Mouse (Mus musculus) neural tube, embryonic 12.5 days (tissue): ENCODE results near the gene Ppm1l. TPM values are rescaled to one million over a fixed set of nuclear protein-coding genes. Genes with fewer than 3 reads are reported as not detected.
A peak's percentile ranks its signal among the peaks of the same experiment; 100 is the strongest.

Experiments
- ATAC-seq: fragments of 200-750 bp; cut with Nextera tagmentation; 2 replicates; pipeline ENCODE4 v1.8.0; 2017; ENCODE audit warnings: low read depth, mild to moderate bottlenecking, moderate TSS enrichment, moderate library complexity; ENCODE audit not compliant: low FRiP score
- H3K27ac ChIP-seq: fragments of 300-500 bp; sonication (generic); 2 replicates; pipeline ENCODE4 v1.5.1; 2016
- H3K27me3 ChIP-seq: fragments of 300-500 bp; sonication (generic); replicated peaks from 2 replicates; pipeline ENCODE4 v1.6.1; 2016; ENCODE audit warnings: mild to moderate bottlenecking
- H3K36me3 ChIP-seq: fragments of 300-500 bp; sonication (generic); 2 replicates; pipeline ENCODE4 v1.6.1; 2016; ENCODE audit warnings: mild to moderate bottlenecking
- H3K4me1 ChIP-seq: fragments of 300-500 bp; sonication (generic); 2 replicates; pipeline ENCODE4 v1.6.1; 2016
- H3K4me2 ChIP-seq: fragments of 300-500 bp; sonication (generic); replicated peaks from 2 replicates; pipeline ENCODE4 v1.6.1; 2016; ENCODE audit warnings: mild to moderate bottlenecking
- H3K4me3 ChIP-seq: fragments of 300-500 bp; sonication (generic); 2 replicates; pipeline ENCODE4 v1.5.1; 2016
- H3K9ac ChIP-seq: fragments of 300-500 bp; sonication (generic); 2 replicates; pipeline ENCODE4 v1.6.1; 2016; ENCODE audit warnings: mild to moderate bottlenecking
- H3K9me3 ChIP-seq: fragments of 300-500 bp; sonication (generic); 2 replicates; pipeline ENCODE4 v1.6.1; 2016; ENCODE audit warnings: mild to moderate bottlenecking
- WGBS: fragments of 180-500 bp; shearing (Covaris S2); methylation state at CpG from one replicate; pipeline ENCODE4 v1.1.7; 2016; 5-methylcytosine and 5-hydroxymethylcytosine counted together
- polyA plus RNA-seq: library from polyadenylated mRNA; unstranded; fragments of >200 nt; fragmentation: Nextera tagmentation; extraction: Ambion mirVana; gene quantifications from 2 replicates; pipeline ENCODE4 v1.2.1, GENCODE M21; 2016

Gene Ppm1l
- polyA plus RNA-seq, 1 experiment from 2014 or later, result 26.0 TPM

DNA sequence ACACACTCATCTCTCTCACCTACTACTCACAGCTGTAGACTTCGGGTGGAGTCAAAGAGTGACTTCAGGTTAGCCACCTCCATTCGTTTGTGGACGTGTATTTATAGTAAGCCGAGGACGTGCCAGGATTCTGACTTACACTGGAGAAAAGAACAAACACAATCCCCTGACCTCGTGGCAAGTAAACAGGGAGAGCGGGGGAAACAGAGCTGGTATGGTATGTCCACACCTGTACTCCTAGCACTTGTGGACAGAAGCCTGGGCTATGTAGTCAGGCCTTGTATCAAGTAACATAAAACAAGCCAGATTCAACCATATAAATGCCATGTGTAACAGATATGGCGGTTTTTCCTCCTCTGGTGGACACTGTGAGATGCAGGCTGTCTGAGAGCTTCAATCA is 20.4 kb upstream of the Ppm1l start:
- no peak overlapping the region for H3K27ac ChIP-seq
- WGBS, result 86% methylated on average over 8 of the region's 8 CpGs
- no peaks in the 10 kb centered on the region for H3K9me3 ChIP-seq
- ATAC-seq, result no peak
- H3K4me2 ChIP-seq, result no peak overlapping the region
- no peaks in the 10 kb centered on the region for H3K4me1 ChIP-seq
- no peak overlapping the region for H3K4me3 ChIP-seq
- no peaks in the 10 kb centered on the region for H3K27me3 ChIP-seq
- H3K36me3 ChIP-seq, result no peaks in the 10 kb centered on the region
- no peak overlapping the region for H3K9ac ChIP-seq

DNA sequence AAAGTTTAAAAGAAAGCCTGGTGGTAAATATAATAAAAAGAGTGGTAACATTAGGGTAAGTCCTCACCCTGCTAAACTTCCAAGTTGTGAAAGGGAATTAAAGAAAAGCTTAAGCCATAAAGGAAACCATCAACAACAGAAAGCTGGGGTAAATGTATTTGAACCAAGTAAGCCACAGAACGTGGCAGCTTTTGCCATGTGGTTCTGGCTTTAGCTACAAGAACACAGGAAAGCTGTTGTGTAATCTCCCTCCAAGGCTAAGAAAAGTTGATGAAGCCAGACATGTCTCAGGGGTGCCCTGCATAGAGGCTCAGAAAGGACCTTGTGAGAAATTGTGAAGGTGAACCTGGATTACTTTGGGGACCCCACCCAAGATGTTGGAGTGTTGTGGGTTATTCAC is 16.5 kb upstream of the Ppm1l start:
- no peaks in the 10 kb centered on the region for H3K4me1 ChIP-seq
- no peak overlapping the region for H3K9ac ChIP-seq
- no peaks in the 10 kb centered on the region for H3K36me3 ChIP-seq
- ATAC-seq, result no peak
- no peaks in the 10 kb centered on the region for H3K27me3 ChIP-seq
- H3K4me2 ChIP-seq, result no peak overlapping the region
- no peak overlapping the region for H3K4me3 ChIP-seq
- H3K27ac ChIP-seq, result no peak overlapping the region
- no peaks in the 10 kb centered on the region for H3K9me3 ChIP-seq
- 80% methylated on average over 1 of the region's 1 CpGs for WGBS

DNA sequence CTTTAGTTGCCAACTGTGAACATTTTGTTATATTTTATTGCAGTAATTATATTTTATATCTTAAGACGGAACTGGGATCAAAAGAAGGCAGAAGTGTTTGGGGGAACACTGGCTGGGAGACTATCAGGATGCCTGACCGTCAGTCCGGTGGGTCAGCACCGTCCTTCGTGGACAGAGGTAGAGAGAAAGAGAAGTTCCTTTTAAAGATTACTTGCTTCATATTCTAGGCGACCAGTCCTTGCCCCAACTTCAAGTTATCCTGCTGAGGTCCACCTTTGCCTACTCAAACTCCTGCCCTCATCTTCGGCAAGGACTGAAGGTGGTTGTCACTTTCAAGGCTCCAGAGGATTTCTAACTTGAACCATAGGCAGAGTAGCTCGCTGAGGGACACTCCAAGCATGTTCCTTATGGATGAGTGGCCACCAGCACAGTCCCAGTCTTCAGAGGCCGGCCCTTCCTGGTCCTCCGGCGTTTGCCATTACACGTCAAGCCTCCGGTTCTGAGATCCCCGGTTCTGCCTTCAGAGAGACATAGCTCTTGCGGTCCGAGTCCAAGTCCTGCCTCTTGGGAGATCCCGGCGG is 761 bp upstream of the Ppm1l start:
- Histone ChIP-seq H3K9ac (peak overlapping the region; percentile 86), H3K36me3 (no peaks in the 10 kb centered on the region), H3K27ac (0 out of 2 replicates have a peak overlapping the region, but pooled peaks have one; percentile 64), H3K4me1 (peaks cover 18% of the 10 kb centered on the region), H3K9me3 (no peaks in the 10 kb centered on the region), H3K27me3 (no peaks in the 10 kb centered on the region), H3K4me2 (peak overlapping the region; percentile 95), H3K4me3 (peak overlapping the region; percentile 69)
- peak; percentile 66 for ATAC-seq
- WGBS, result 2% methylated on average over 18 of the region's 18 CpGs

DNA sequence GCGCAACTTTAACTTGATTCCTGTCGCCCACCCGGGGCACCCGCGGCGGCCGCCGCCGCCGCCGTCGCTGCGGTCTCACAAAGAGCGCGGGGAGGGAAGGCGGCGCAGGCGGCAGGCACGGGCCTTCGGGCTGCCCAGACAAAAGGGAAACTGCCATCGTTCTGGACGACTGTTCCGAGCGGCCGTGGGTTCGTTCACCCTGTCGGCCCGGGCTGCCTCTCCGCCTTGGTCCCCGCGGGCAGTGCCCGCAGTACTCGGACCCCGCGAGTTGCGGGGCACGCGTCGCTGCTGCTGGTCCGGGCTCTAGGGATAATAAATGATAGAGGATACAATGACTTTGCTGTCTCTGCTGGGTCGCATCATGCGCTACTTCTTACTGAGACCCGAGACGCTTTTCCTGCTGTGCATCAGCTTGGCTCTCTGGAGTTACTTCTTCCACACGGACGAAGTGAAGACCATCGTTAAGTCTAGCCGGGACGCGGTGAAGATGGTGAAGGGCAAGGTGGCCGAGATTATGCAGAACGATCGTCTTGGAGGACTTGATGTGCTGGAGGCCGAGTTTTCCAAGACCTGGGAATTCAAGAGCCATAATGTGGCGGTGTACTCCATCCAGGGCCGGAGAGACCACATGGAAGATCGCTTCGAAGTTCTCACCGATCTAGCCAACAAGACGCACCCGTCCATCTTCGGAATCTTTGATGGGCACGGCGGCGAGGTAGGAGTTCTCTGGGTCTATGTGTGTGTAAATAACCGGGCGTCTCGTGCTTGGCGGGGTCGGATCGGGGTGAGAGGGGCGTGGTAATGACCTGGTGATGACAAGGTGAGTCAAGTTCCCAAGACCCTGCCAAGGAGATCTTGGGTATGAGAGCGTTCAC is 827 bp downstream of the Ppm1l start:
- H3K9ac ChIP-seq, result peak overlapping the region; percentile 86
- no peaks in the 10 kb centered on the region for H3K27me3 ChIP-seq
- H3K4me3 ChIP-seq, result peak overlapping the region; percentile 69
- peak overlapping the region; percentile 68 for H3K27ac ChIP-seq
- H3K4me2 ChIP-seq, result peak overlapping the region; percentile 95
- H3K36me3 ChIP-seq, result no peaks in the 10 kb centered on the region
- H3K4me1 ChIP-seq, result peaks cover 18% of the 10 kb centered on the region
- under 1% methylated on average over 73 of the region's 73 CpGs for WGBS
- no peaks in the 10 kb centered on the region for H3K9me3 ChIP-seq
- ATAC-seq, result peak; percentile 66

DNA sequence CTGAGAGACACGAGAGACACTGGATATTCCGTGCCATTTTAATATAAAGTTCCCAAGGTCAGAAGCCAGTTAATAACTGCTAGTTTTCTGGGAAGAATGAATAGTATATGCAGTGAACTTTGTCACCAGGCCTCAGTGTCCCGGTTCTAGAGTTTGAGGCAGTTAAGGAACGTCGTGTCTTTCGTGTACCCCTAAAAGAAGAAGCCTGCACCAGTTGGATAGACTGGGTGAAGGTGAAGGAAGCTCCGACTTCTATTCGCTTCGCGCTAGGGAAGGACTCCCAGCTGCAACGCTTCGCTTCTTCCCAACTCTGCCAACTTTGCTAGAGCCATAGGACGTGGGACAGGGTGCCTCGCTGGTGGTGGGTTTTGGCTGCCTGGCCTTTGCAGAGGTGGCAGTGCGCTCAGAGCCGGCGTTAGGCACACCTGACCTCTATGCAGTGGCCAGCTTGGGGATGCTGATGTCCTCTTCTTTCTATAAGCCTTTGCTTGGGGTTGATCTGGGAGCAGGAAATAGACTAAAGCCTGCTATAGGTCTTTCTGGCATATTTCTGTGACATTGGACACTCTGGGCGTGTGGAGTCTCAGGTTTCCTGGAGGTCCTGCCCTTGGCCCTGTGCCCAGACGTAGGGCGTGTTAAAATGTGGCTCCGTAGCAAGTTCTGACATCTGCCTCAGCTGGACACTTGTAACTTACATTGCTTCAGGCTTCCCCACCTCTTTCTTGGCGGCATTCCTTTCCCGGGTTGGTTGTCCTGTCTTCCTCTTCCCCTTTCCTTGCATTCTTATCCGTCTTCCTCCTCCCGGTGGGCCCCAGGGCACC is 1.7 kb downstream of the Ppm1l start:
- Histone ChIP-seq H3K9ac (peak overlapping the region; percentile 86), H3K27ac (no peak overlapping the region), H3K4me3 (peak overlapping the region; percentile 69), H3K4me1 (peaks cover 18% of the 10 kb centered on the region), H3K36me3 (no peaks in the 10 kb centered on the region), H3K27me3 (no peaks in the 10 kb centered on the region), H3K4me2 (peak overlapping the region; percentile 95), H3K9me3 (no peaks in the 10 kb centered on the region)
- 10% methylated on average over 25 of the region's 25 CpGs for WGBS
- no peak for ATAC-seq

DNA sequence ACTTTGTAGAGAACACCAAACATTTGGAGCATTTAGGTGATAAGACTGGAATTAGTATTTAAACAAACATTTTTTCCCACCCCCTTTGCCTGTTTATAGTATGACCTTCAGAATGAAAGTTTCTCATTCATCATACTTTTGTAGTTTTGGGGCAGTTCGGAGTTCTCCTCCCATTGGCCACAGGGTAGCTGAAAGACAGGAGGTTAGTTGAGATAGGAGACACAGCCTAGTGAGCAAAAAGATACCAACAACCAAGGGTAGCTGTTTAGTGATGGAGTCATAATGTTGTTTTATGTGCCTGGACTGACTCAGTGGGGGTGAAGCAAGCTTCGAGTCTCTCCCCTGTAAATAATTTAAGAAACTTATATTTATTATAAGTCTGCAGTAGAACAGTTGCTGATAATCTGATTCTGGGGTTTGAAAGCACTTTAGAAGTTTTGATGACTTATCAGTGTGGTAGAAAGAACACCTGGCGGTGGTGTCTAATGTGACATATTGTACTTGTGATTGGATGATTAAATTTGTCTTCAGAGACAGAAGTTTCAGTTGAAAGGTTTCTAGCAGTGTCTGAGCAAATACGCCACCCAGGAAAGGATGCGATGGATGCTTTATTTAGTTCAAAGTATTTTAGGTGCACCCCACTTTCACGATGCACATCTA is 2.5 kb downstream of the Ppm1l start:
- H3K4me1 ChIP-seq, result peaks cover 18% of the 10 kb centered on the region
- peak overlapping the region; percentile 86; the same call in 1 of the 2 replicates for H3K9ac ChIP-seq
- 85% methylated on average over 6 of the region's 6 CpGs for whole genome bisulfite sequencing

DNA sequence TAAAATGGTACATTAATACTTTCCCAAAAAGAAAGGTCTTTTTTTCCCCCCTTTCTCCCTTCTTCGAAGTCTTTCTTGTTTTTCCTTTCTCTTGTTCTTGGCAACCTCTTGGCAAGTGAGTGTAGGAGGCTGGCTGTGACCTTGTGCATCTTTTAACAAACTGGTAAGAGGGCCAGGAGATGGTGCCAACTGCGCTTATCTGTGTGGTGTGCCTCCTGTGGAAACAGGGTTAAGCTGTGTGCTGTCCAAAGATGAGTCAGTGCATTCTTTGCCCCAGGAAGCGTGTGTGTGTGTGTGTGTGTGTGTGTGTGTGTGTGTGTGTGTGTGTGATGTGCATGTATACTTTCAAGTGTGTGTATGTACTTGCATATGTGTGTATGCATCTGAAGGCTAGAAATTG is 7.3 kb downstream of the Ppm1l start:
- H3K4me3 ChIP-seq, result no peak overlapping the region
- no peak for ATAC-seq
- no peak overlapping the region for H3K9ac ChIP-seq
- H3K27ac ChIP-seq, result no peak overlapping the region
- no peaks in the 10 kb centered on the region for H3K27me3 ChIP-seq
- WGBS, result 81% methylated on average over 3 of the region's 3 CpGs
- H3K4me2 ChIP-seq, result no peak overlapping the region
- H3K4me1 ChIP-seq, result peaks cover 7% of the 10 kb centered on the region
- 0 out of 2 replicates have a peak, but pooled peaks cover 3% of the 10 kb centered on the region for H3K36me3 ChIP-seq
- no peaks in the 10 kb centered on the region for H3K9me3 ChIP-seq

More for the DNA sequence above, 2.5 kb downstream of the Ppm1l start:
- H3K9me3 ChIP-seq, result no peaks in the 10 kb centered on the region
- H3K4me3 ChIP-seq, result peak overlapping the region; percentile 69
- no peaks in the 10 kb centered on the region for H3K27me3 ChIP-seq
- no peak overlapping the region for H3K27ac ChIP-seq
- ATAC-seq, result no peak
- peak overlapping the region; percentile 95 for H3K4me2 ChIP-seq
- H3K36me3 ChIP-seq, result no peaks in the 10 kb centered on the region

DNA sequence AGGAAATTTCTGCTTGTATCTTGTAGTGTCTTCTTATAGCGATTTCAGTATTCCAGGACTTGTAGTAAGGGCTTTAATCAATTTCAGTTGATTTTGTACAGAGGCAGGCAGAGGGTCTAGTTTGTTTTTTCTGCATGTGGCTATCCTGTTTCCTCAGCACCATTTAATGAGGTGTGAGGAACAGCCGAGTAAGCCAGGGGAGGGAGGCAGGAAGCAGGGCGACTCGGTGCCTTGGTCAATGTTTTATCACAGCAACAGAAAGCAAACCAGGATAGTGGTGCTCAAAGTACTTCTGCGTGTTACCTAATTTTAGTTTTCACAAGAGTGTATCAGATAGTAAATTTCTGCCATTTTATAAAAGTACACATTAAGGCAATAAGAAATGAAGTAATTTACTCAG is 13.2 kb downstream of the Ppm1l start:
- Histone ChIP-seq H3K4me2 (no peak overlapping the region), H3K27me3 (no peaks in the 10 kb centered on the region), H3K9me3 (no peaks in the 10 kb centered on the region), H3K36me3 (0 out of 2 replicates have a peak, but pooled peaks cover 3% of the 10 kb centered on the region), H3K27ac (no peak overlapping the region), H3K9ac (no peak overlapping the region), H3K4me1 (no peaks in the 10 kb centered on the region), H3K4me3 (no peak overlapping the region)
- no peak for ATAC-seq
- 64% methylated on average over 5 of the region's 5 CpGs for WGBS

DNA sequence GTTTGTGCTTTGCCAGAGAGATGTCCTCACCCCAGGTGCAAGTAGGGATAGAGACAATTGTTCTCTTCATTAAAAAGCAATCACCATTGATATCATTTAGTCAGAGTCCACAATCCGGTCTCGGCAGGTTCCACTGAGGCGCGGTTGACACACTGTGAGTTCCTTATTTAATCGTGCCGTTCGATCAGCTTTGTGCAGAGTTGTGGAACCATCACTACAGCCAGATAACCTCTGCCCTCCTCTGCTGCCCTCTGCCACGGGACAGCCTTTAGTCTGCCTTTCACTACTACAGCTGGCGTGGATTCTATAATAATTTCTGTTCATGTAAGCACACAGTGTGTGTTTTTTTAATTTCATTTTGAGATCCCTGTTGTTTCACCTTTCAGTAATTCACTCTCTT is 17.2 kb downstream of the Ppm1l start:
- no peak overlapping the region for H3K4me3 ChIP-seq

DNA sequence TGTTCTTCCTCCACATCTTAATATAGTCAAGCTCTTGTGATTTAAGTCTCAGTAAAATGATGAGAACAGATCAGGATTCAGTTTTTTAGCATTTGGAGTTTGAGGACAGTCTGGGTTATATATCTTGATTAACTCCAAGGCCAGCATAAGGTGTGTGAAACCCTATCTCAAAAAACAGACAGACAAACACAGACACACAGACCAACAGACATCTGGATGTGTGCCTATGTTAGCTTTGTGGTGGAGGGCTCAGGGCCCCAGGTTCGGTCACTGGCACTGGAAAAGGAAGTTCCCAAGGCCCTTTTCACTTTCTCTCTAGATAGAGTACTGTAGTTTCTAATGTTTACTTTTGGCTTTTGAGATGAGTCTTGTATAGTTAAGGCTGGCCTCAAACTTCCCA is 23.8 kb downstream of the Ppm1l start:
- 91% methylated on average over 1 of the region's 1 CpGs for WGBS
- ATAC-seq, result no peak
- Histone ChIP-seq H3K4me1 (no peaks in the 10 kb centered on the region), H3K27ac (no peak overlapping the region), H3K9me3 (no peaks in the 10 kb centered on the region), H3K36me3 (no peaks in the 10 kb centered on the region), H3K9ac (no peak overlapping the region), H3K4me2 (no peak overlapping the region), H3K4me3 (no peak overlapping the region), H3K27me3 (no peaks in the 10 kb centered on the region)

More for the DNA sequence above, 17.2 kb downstream of the Ppm1l start:
- ATAC-seq, result no peak
- H3K4me1 ChIP-seq, result no peaks in the 10 kb centered on the region
- no peaks in the 10 kb centered on the region for H3K9me3 ChIP-seq
- no peaks in the 10 kb centered on the region for H3K27me3 ChIP-seq
- WGBS, result 83% methylated on average over 9 of the region's 9 CpGs
- H3K27ac ChIP-seq, result no peak overlapping the region
- no peak overlapping the region for H3K9ac ChIP-seq
- H3K36me3 ChIP-seq, result no peaks in the 10 kb centered on the region
- H3K4me2 ChIP-seq, result no peak overlapping the region

DNA sequence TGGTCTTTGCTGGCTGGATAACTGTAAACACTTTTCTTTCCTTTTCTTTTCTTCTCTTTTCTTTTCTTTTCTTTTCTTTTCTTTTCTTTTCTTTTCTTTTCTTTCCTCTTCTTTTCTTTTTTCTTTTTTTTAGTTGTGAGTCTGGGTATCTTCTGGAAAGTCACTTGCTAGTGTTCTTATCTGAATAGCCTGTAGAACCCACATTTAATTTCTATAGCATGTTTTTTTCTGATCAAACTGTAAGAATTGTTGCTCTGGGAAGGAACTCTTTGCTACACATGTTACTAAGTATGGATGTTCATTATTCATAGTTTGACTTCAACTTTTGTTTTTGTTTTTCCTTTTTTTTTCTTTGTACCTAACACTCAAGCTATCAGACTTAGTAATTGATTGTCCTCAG is 24.3 kb downstream of the Ppm1l start:
- no peak overlapping the region for H3K4me3 ChIP-seq
- no peaks in the 10 kb centered on the region for H3K36me3 ChIP-seq
- no peaks in the 10 kb centered on the region for H3K9me3 ChIP-seq
- H3K9ac ChIP-seq, result no peak overlapping the region
- H3K4me1 ChIP-seq, result no peaks in the 10 kb centered on the region
- H3K4me2 ChIP-seq, result no peak overlapping the region
- no peak for ATAC-seq
- no peak overlapping the region for H3K27ac ChIP-seq
- H3K27me3 ChIP-seq, result no peaks in the 10 kb centered on the region

DNA sequence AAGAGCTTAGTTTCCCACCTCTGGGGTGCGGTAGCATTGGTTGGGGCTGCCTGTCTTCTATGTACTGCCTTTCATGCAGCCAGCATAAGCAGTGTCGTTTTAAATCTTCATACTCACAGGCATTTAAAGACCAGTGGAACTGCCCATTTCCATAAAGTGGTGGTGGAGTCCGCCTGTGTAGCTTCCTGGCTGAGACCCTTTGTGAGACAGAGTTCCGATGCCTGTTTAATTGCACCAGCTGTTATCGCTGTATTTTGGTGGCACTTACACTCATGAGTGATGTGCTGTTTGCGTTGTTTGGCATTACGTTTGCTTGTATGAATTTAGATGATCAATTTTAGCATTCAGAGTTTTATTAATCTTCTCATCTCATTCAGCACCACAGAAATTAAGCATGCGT is 24.9 kb downstream of the Ppm1l start:
- Histone ChIP-seq H3K27ac (no peak overlapping the region), H3K9me3 (no peaks in the 10 kb centered on the region), H3K36me3 (no peaks in the 10 kb centered on the region), H3K4me3 (no peak overlapping the region), H3K4me1 (no peaks in the 10 kb centered on the region), H3K9ac (no peak overlapping the region), H3K4me2 (no peak overlapping the region), H3K27me3 (no peaks in the 10 kb centered on the region)
- ATAC-seq, result no peak
- 78% methylated on average over 8 of the region's 8 CpGs for WGBS
